In the genomic region with DNA sequence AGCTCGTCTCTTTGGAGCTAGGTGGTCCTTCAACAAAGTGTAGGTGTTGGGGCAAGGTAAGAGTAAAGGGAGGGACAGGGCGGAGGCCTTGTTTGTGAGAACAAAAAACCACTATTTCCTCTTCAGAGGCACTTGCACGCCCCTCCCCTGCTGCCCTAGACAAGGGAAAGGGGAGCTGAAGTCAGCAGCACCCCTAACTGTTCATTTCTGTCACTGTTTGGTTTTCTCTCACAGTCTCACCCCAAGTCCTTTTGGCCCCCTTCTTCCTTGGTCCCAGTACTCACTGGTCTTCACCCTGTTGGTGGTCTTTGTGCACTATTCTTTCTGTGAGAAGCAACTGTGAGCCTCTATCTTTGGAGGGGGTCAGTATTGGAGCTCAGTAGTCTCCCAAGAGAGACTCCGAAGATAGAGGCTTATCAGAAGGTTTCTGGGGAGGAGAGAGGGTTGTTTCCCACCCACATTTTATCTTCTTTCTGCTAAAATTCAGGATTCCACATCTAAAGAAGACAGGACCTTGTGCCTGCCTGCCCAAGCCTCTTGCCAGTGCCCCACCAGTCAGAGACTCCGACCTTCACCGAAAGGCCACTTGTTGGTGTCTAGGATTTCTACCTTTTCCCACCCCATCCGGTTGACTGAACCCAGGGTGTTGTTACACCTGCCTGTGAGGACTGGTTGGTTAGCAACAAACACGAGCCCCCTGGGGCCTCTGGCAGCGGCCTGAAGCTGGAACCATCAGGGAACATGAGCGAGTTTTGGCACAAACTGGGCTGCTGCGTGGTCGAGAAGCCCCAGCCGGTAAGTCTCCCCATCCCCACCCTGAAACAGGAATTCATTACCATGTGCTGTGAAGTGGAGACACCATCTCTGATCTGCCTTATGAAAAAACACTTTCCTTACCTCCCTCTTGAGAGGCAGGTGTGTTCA, we compare ENCODE assay signal across 8 mouse cellular contexts. TPM values are rescaled to one million over a fixed set of nuclear protein-coding genes. Genes with fewer than 3 reads are reported as not detected.
DNase-seq lines count a peak whose midpoint lies in the region; ATAC-seq and TF ChIP-seq lines count a peak whose summit lies in the region.

A gene (minus strand): TSS at position 874 of the 924 bp plus-strand sequence.

- H3K27ac ChIP-seq in heart, postnatal 0 days (ENCODE audit: low read depth), result peak within 1 kb of the TSS; percentile 94

- peak within 1 kb of the TSS; percentile 81 for H3K4me2 ChIP-seq in heart, postnatal 0 days (ENCODE audit: low read depth, low read length)

- peaks cover 50% of the 10 kb centered on the region for H3K36me3 ChIP-seq in heart, postnatal 0 days (replicated peaks; ENCODE audit: control insufficient read depth, insufficient read depth, low read length)
- peaks cover 19% of the 10 kb centered on the region for H3K36me3 ChIP-seq in splenic B cell, adult 2 months (ENCODE audit: control insufficient read depth, insufficient read depth, low read length, poor library complexity, severe bottlenecking)

- no peak for TF ChIP-seq EP300 in heart, postnatal 0 days (IDR thresholded peaks at IDR 0.05; ENCODE audit: low read depth)

- no peak for TF ChIP-seq CTCF in brain, embryonic 14.5 days (IDR thresholded peaks at IDR 0.05; ENCODE audit: borderline replicate concordance, extremely low read depth, insufficient read depth, insufficient read length)
- TF ChIP-seq CTCF in heart, postnatal 0 days (IDR thresholded peaks at IDR 0.05; ENCODE audit: low read depth), result no peak

- WGBS in heart, postnatal 0 days, result 69% methylated on average over 13 of the region's 13 CpGs

- no peaks in the 10 kb centered on the region for H3K9me3 ChIP-seq in heart, postnatal 0 days (replicated peaks; ENCODE audit: control insufficient read depth, low read length)

- no peaks in the 10 kb centered on the region for H3K27me3 ChIP-seq in heart, postnatal 0 days (ENCODE audit: control insufficient read depth, insufficient read depth, low read length)
- no peaks in the 10 kb centered on the region for H3K27me3 ChIP-seq in splenic B cell, adult 2 months (ENCODE audit: control insufficient read depth, insufficient read depth, low read length, poor library complexity, severe bottlenecking)

- 0 out of 2 replicates have a peak within 1 kb of the TSS, but pooled peaks have one; percentile 91 for H3K9ac ChIP-seq in heart, postnatal 0 days (replicated peaks; ENCODE audit: low read depth, low read length)

- no peak for TF ChIP-seq POLR2A in brain, embryonic 14.5 days (IDR thresholded peaks at IDR 0.05; ENCODE audit: borderline replicate concordance, extremely low read depth, insufficient read depth, insufficient read length, poor library complexity, severe bottlenecking)

- peaks cover 24% of the 10 kb centered on the region for H3K4me1 ChIP-seq in heart, postnatal 0 days (ENCODE audit: control insufficient read depth, insufficient read depth)

- ATAC-seq in frontal cortex, adult (ENCODE audit: low TSS enrichment), result no peak
- no peak for ATAC-seq in heart, postnatal 0 days (ENCODE audit: insufficient read depth, low read depth)

- H3K4me3 ChIP-seq in heart, postnatal 0 days (ENCODE audit: low read depth, low read length), result peak within 1 kb of the TSS; percentile 89; the same call in 1 of the 2 replicates

- DNase-seq in frontal cortex, adult 2 months (ENCODE audit: extremely low spot score in 1 of 2, low spot score in 1 of 2), result no peak
- no peak for DNase-seq in brain, embryonic 14.5 days (ENCODE audit: low read depth)
- DNase-seq in heart, postnatal 0 days (ENCODE audit: low spot score), result no peak
- DNase-seq in layer of hippocampus, postnatal 25 days (ENCODE audit: extremely low spot score in 1 of 2, low spot score in 1 of 2), result no peak
- peak; percentile 65 for DNase-seq in lung, postnatal 25 days (ENCODE audit: low spot score)
- DNase-seq in splenic B cell, adult 2 months (ENCODE audit: low read depth, low spot score), result peak; percentile 53
- no peak for DNase-seq in cerebellum, adult 8-10 months

RNA-seq across cellular contexts. Expression of the gene that starts here (rescaled TPM):
- 388 and 439 TPM in 2 replicates for polyA plus RNA-seq in frontal cortex, adult 2 months (2012; rRNA removed)
- polyA plus RNA-seq in brain, embryonic 14.5 days (2012; rRNA removed), result 784 and 825 TPM in 2 replicates
- total RNA-seq in heart, postnatal 0 days (2014; rRNA removed; ENCODE audit: low replicate concordance), result 4.3 and 6.1 TPM in 2 replicates
- polyA plus RNA-seq in heart, postnatal 0 days (2015; fragmentation: Nextera tagmentation; extraction: Ambion mirVana), result 8.9 and 9.0 TPM in 2 replicates
- total RNA-seq in layer of hippocampus, postnatal 25 days (2021), result 100 to 1,000 TPM; 350 to 366 TPM

Comparison
In these comparisons a context has a peak if more than half of its experiments do, and no peak if none do; other contexts are left out.
1. RNA of the gene that starts here (total RNA-seq): 350 to 366 TPM in layer of hippocampus, postnatal 25 days; 4.3 to 6.1 TPM in heart, postnatal 0 days; every median in the first group is over 10 times any median in the second.
2. RNA of the gene that starts here (polyA plus RNA-seq): 784 to 825 TPM in brain, embryonic 14.5 days and 388 to 439 TPM in frontal cortex, adult 2 months; 8.9 to 9.0 TPM in heart, postnatal 0 days; every median in the first group is over 10 times any median in the second.
3. DNase-seq: peak in lung, postnatal 25 days (single experiment) and splenic B cell, adult 2 months (single experiment); none in frontal cortex, adult 2 months (0 of 2), brain, embryonic 14.5 days (single experiment), heart, postnatal 0 days (single experiment), layer of hippocampus, postnatal 25 days (0 of 2) and cerebellum, adult 8-10 months (single experiment).